Mouse (Mus musculus) liver, embryonic 15.5 days (tissue): Measurements from ENCODE around the gene Tmem92. TPM values are rescaled to one million over a fixed set of nuclear protein-coding genes. Genes with fewer than 3 reads are reported as not detected.
"Not testable (repeated sequence)": the region's sequence is repeated elsewhere in the genome, so short reads cannot be mapped to it uniquely, and the experiment has no call there.

ENCODE experiments used
- ATAC-seq: fragments of 200-750 bp; cut with Nextera tagmentation; 2 replicates; pipeline ENCODE4 v1.8.0; 2017; ENCODE audit warnings: moderate number of reproducible peaks, mild to moderate bottlenecking, moderate library complexity; ENCODE audit not compliant: insufficient read depth
- H3K27ac ChIP-seq: fragments of 300-500 bp; sonication (generic); replicated peaks from 2 replicates; pipeline ENCODE4 v1.5.1; 2015; ENCODE audit warnings: mild to moderate bottlenecking, inconsistent platforms
- H3K27me3 ChIP-seq: fragments of 300-500 bp; sonication (generic); 2 replicates; pipeline ENCODE4 v1.6.1; 2015; ENCODE audit warnings: mild to moderate bottlenecking, inconsistent platforms
- H3K36me3 ChIP-seq: fragments of 300-500 bp; sonication (generic); replicated peaks from 2 replicates; pipeline ENCODE4 v1.6.1; 2015; ENCODE audit warnings: moderate library complexity, mild to moderate bottlenecking, inconsistent platforms
- H3K4me1 ChIP-seq: fragments of 300-500 bp; sonication (generic); replicated peaks from 2 replicates; pipeline ENCODE4 v1.6.1; 2015; ENCODE audit warnings: inconsistent platforms
- H3K4me2 ChIP-seq: fragments of 300-500 bp; sonication (generic); 2 replicates; pipeline ENCODE4 v1.6.1; 2015; ENCODE audit warnings: moderate library complexity, mild to moderate bottlenecking, inconsistent platforms
- H3K4me3 ChIP-seq: fragments of 300-500 bp; sonication (generic); replicated peaks from 2 replicates; pipeline ENCODE4 v1.5.1; 2015; ENCODE audit warnings: mild to moderate bottlenecking, inconsistent platforms
- H3K9ac ChIP-seq: fragments of 300-500 bp; sonication (generic); 2 replicates; pipeline ENCODE4 v1.6.1; 2015; ENCODE audit warnings: moderate library complexity, mild to moderate bottlenecking, inconsistent platforms
- H3K9me3 ChIP-seq: fragments of 300-500 bp; sonication (generic); replicated peaks from 2 replicates; pipeline ENCODE4 v1.6.1; 2016; ENCODE audit warnings: inconsistent platforms
- WGBS: fragments of 180-500 bp; shearing (Covaris S2); methylation state at CpG from one replicate; pipeline ENCODE4 v1.1.7; 2015; ENCODE audit warnings: mixed read lengths; ENCODE audit not compliant: insufficient replicate concordance; 5-methylcytosine and 5-hydroxymethylcytosine counted together
- polyA plus RNA-seq: library from polyadenylated mRNA; unstranded; fragments of >200 nt; fragmentation: Nextera tagmentation; extraction: Ambion mirVana; gene quantifications from 2 replicates; pipeline ENCODE4 v1.2.1, GENCODE M21; 2015

The Tmem92 gene
- not detected in 2 replicates for polyA plus RNA-seq

DNA sequence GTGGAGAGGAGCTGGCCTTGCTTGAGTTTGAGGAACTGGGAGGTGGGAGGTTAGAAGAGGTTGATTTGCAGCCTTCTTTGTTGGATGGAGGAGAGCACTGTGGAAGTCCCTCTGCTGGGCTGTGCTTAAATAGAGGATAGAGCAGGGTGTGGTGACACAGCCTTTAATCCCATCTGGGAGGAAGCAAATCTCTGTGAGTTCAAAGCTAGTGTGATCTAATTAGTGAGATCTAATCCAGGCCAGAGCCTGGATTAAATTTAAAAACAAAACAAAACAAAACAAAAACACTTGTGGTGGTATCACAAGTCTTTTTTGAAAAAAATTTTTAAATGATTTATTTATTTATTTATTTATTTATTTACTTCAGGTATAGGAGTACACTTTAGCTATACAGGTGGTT lies at the start of gene Tmem92:
Tmem92 (minus strand) TSS at position 101 of the 400 bp plus-strand sequence.
- no peaks in the 10 kb centered on the region for H3K4me1 ChIP-seq
- no peak within 1 kb of the TSS for H3K4me2 ChIP-seq
- H3K4me3 ChIP-seq, result no peak within 1 kb of the TSS
- H3K36me3 ChIP-seq, result no peaks in the 10 kb centered on the region
- H3K9me3 ChIP-seq, result no peaks in the 10 kb centered on the region
- no peak for ATAC-seq
- no peak within 1 kb of the TSS for H3K9ac ChIP-seq
- no peak within 1 kb of the TSS for H3K27ac ChIP-seq
- H3K27me3 ChIP-seq, result no peaks in the 10 kb centered on the region

GRCm38 (mm10) chr11:94828966-94829365 lies 46.5 kb upstream of the Tmem92 start:
- H3K27ac ChIP-seq, result no peak overlapping the region
- WGBS, result 43% methylated on average over 3 of the region's 3 CpGs
- H3K9me3 ChIP-seq, result no peaks in the 10 kb centered on the region
- no peak overlapping the region for H3K4me2 ChIP-seq
- no peak overlapping the region for H3K9ac ChIP-seq
- no peaks in the 10 kb centered on the region for H3K27me3 ChIP-seq
- no peaks in the 10 kb centered on the region for H3K36me3 ChIP-seq
- ATAC-seq, result no peak
- H3K4me1 ChIP-seq, result no peaks in the 10 kb centered on the region
- H3K4me3 ChIP-seq, result no peak overlapping the region

- H3K27ac ChIP-seq, H3K4me3 ChIP-seq, H3K27me3 ChIP-seq, H3K4me1 ChIP-seq, H3K9me3 ChIP-seq, H3K36me3 ChIP-seq, H3K9ac ChIP-seq, H3K4me2 ChIP-seq, ATAC-seq: not testable (repeated sequence)
Observed at GRCm38 (mm10) chr11:94819427-94819826, 36.9 kb upstream of the Tmem92 start.

- not testable (repeated sequence) for H3K9me3 ChIP-seq, H3K4me3 ChIP-seq, H3K4me1 ChIP-seq, H3K36me3 ChIP-seq, ATAC-seq, H3K27me3 ChIP-seq, H3K4me2 ChIP-seq, H3K9ac ChIP-seq, H3K27ac ChIP-seq
Observed at GRCm38 (mm10) chr11:94818946-94819345, 36.4 kb upstream of the Tmem92 start.

DNA sequence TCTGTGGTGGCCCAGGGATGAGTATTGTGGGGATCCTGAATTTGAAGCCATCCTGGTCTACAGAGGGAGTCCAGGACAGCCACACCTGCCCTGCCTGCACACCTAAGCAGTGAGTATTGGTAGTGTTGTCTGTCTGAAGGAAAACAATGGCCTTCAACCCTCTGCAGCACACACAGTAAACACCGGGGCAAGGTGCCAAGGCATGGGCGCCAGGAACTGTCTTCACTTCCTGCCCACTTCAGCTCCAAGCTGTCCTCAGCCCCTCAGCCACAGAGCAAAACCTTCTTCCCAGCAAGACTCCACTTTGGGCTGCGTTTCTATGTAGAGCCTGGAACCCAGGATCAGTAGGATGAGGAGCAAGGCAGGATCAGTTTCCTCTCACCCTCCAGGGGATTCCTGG lies 29.0 kb upstream of the Tmem92 start:
- not testable (repeated sequence) for ATAC-seq, H3K4me3 ChIP-seq
- 14% methylated on average over 2 of the region's 3 CpGs for WGBS

GRCm38 (mm10) chr11:94791700-94792099 lies 9.2 kb upstream of the Tmem92 start:
- no peak overlapping the region for H3K9ac ChIP-seq
- no peaks in the 10 kb centered on the region for H3K4me1 ChIP-seq
- no peaks in the 10 kb centered on the region for H3K36me3 ChIP-seq
- no peak overlapping the region for H3K27ac ChIP-seq
- no peaks in the 10 kb centered on the region for H3K9me3 ChIP-seq
- no peak for ATAC-seq
- no peak overlapping the region for H3K4me3 ChIP-seq
- H3K27me3 ChIP-seq, result no peaks in the 10 kb centered on the region
- no peak overlapping the region for H3K4me2 ChIP-seq

More for the DNA sequence above, 29.0 kb upstream of the Tmem92 start:
- H3K27ac ChIP-seq, H3K4me2 ChIP-seq, H3K4me1 ChIP-seq, H3K9ac ChIP-seq, H3K9me3 ChIP-seq, H3K27me3 ChIP-seq, H3K36me3 ChIP-seq: not testable (repeated sequence)

DNA sequence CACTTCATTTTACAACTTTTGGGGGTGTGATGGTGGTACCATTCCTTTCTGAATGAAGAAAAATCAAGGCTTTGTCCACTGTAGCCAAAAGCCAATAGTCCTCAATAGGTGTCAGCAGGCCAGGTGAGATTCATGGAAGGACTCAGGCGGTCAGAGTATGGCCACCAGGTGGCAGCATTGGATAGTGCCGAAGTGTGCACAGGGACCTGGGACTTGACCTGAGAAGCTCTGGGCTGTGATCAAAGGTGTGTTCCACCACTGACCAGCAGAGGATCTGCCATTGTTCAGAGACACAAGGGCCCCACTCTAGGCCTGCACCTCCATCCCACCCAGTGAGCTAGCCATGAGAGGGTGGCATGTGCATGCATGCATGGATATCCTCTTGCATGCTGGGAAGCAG lies 2.7 kb upstream of the Tmem92 start:
- H3K4me1 ChIP-seq, result no peaks in the 10 kb centered on the region
- no peak overlapping the region for H3K9ac ChIP-seq
- 2% methylated on average over 2 of the region's 2 CpGs for WGBS
- H3K36me3 ChIP-seq, result no peaks in the 10 kb centered on the region
- ATAC-seq, result no peak
- H3K9me3 ChIP-seq, result no peaks in the 10 kb centered on the region
- no peak overlapping the region for H3K4me3 ChIP-seq
- no peaks in the 10 kb centered on the region for H3K27me3 ChIP-seq
- no peak overlapping the region for H3K27ac ChIP-seq
- H3K4me2 ChIP-seq, result no peak overlapping the region

- H3K9me3 ChIP-seq, result no peaks in the 10 kb centered on the region
- no peak overlapping the region for H3K9ac ChIP-seq
- no peaks in the 10 kb centered on the region for H3K36me3 ChIP-seq
- no peak for ATAC-seq
- no peaks in the 10 kb centered on the region for H3K27me3 ChIP-seq
- H3K4me1 ChIP-seq, result no peaks in the 10 kb centered on the region
- H3K4me3 ChIP-seq, result no peak overlapping the region
- 60% methylated on average over 5 of the region's 5 CpGs for WGBS
- no peak overlapping the region for H3K4me2 ChIP-seq
- H3K27ac ChIP-seq, result no peak overlapping the region
Observed at GRCm38 (mm10) chr11:94774887-94775497, 7.5 kb downstream of the Tmem92 start.

- H3K27me3 ChIP-seq, result no peaks in the 10 kb centered on the region
- no peak for ATAC-seq
- no peaks in the 10 kb centered on the region for H3K4me1 ChIP-seq
- no peaks in the 10 kb centered on the region for H3K36me3 ChIP-seq
- H3K27ac ChIP-seq, result no peak overlapping the region
- no peak overlapping the region for H3K9ac ChIP-seq
- H3K4me3 ChIP-seq, result no peak overlapping the region
- H3K4me2 ChIP-seq, result no peak overlapping the region
- WGBS, result 41% methylated on average over 1 of the region's 1 CpGs
- no peaks in the 10 kb centered on the region for H3K9me3 ChIP-seq
Observed at GRCm38 (mm10) chr11:94773851-94774250, 8.7 kb downstream of the Tmem92 start.

DNA sequence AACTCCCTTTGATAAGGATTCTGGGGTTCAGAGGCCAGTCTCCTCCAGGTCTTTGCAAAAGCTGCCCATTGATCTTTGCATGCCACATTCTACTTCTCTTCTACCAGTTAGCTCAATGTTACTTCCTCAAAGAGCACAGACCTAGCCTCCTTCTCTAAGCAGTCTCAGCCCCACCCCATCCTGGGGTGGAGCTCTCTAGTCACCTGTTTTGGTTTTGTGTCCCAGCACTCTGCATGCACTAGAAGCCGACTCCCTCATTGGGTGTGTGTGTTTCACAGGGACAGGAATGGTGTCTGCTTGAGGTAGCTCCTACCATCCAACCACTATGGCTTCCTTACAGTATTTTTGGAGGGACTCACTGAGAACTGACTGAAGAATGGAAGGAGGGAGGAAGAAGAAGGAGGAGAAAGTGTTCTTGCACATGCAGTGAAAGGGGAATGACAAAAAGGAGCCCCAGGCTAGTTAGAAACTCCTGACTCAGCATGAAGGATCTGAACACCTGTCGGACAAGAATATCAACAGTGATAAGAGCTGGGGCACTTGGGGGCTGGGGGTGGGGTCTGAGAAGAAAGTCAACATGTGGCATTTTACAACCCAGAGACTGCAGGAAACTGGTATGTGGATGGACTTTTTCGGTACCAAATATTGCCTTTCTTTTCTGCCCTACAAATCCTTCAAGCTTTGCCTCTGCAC lies 10.0 kb downstream of the Tmem92 start:
- H3K27ac ChIP-seq, result no peak overlapping the region
- H3K27me3 ChIP-seq, result no peaks in the 10 kb centered on the region
- no peaks in the 10 kb centered on the region for H3K36me3 ChIP-seq
- H3K9ac ChIP-seq, result no peak overlapping the region
- H3K4me2 ChIP-seq, result no peak overlapping the region
- ATAC-seq, result no peak
- H3K9me3 ChIP-seq, result no peaks in the 10 kb centered on the region
- H3K4me3 ChIP-seq, result no peak overlapping the region
- WGBS, result 49% methylated on average over 3 of the region's 3 CpGs
- no peaks in the 10 kb centered on the region for H3K4me1 ChIP-seq

GRCm38 (mm10) chr11:94767241-94767640 lies 15.3 kb downstream of the Tmem92 start:
- Histone ChIP-seq H3K4me2 (no peak overlapping the region), H3K27ac (no peak overlapping the region), H3K4me3 (no peak overlapping the region), H3K27me3 (no peaks in the 10 kb centered on the region), H3K36me3 (no peaks in the 10 kb centered on the region), H3K9ac (no peak overlapping the region), H3K4me1 (no peaks in the 10 kb centered on the region), H3K9me3 (no peaks in the 10 kb centered on the region)
- 69% methylated on average over 2 of the region's 2 CpGs for WGBS
- ATAC-seq, result no peak

- Histone ChIP-seq H3K9ac (no peak overlapping the region), H3K4me3 (no peak overlapping the region), H3K4me2 (no peak overlapping the region), H3K27ac (no peak overlapping the region), H3K4me1 (no peaks in the 10 kb centered on the region), H3K27me3 (no peaks in the 10 kb centered on the region), H3K9me3 (no peaks in the 10 kb centered on the region), H3K36me3 (no peaks in the 10 kb centered on the region)
- 29% methylated on average over 6 of the region's 6 CpGs for WGBS
- no peak for ATAC-seq
Observed at GRCm38 (mm10) chr11:94762775-94763174, 19.7 kb downstream of the Tmem92 start.
